Mouse (Mus musculus): ENCODE measurements around the gene Srr. TPM values are rescaled to one million over a fixed set of nuclear protein-coding genes. Genes with fewer than 3 reads are reported as not detected.

Srr gene
- total and polyA plus RNA-seq, 3 experiments: 5.2 to 6.8 TPM; not detected in 1

- TF ChIP-seq SMC3 (IDR thresholded peaks at IDR 0.05; ENCODE audit: low read depth, low read length) (peak; percentile 2; the same call in 1 of the 2 replicates), POLR2A (IDR thresholded peaks at IDR 0.05; ENCODE audit: control insufficient read depth in 1 of 2, insufficient read depth in 1 of 2, low read depth in 1 of 2, low read length in 2 of 2, poor library complexity in 1 of 2) (peak in 1 of 2 experiments; percentile 51; a peak in 2 of 4 replicates), ZNF384 (IDR thresholded peaks at IDR 0.05; ENCODE audit: low read depth, low read length) (no peak), NRF1 (IDR thresholded peaks at IDR 0.05; ENCODE audit: insufficient read depth, low read depth, low read length, poor library complexity, severe bottlenecking) (no peak), TBP (IDR thresholded peaks at IDR 0.05; ENCODE audit: low read depth, low read length) (no peak), MAX (IDR thresholded peaks at IDR 0.05; ENCODE audit: low read length) (no peak), POLR2AphosphoS2 (IDR thresholded peaks at IDR 0.05; ENCODE audit: low read length) (peak; percentile 75; the same call in 1 of the 2 replicates), JUND (IDR thresholded peaks at IDR 0.05; ENCODE audit: low read depth, low read length) (no peak), TAL1 (IDR thresholded peaks at IDR 0.05; ENCODE audit: low read length) (no peak), EP300 (IDR thresholded peaks at IDR 0.05; ENCODE audit: low read depth in 1 of 2, low read length in 2 of 2) (no peak), ZMIZ1 (IDR thresholded peaks at IDR 0.05; ENCODE audit: low read depth, low read length) (peak; percentile 66; the same call in 1 of the 2 replicates)
- Histone ChIP-seq H3K27ac (ENCODE audit: control insufficient read depth, low read depth, low read length) (no peak overlapping the region), H3K9me3 (replicated peaks; ENCODE audit: insufficient read depth, low read length) (no peaks in the 10 kb centered on the region), H3K79me2 (ENCODE audit: control insufficient read depth, insufficient read depth, low read length, poor library complexity) (peaks cover 2% of the 10 kb centered on the region; the same call in 1 of the 2 replicates), H3K4me1 (ENCODE audit: control insufficient read depth in 1 of 2, insufficient read depth in 2 of 2, low read length in 2 of 2) (peaks cover 0 to 3% of the 10 kb centered on the region in 2 experiments; a peak in 2 of 4 replicates), H3K9ac (ENCODE audit: control insufficient read depth, low read depth, low read length, poor library complexity, severe bottlenecking) (no peak overlapping the region), H3K27me3 (ENCODE audit: control insufficient read depth in 1 of 2, insufficient read depth in 2 of 2, low read length in 2 of 2) (no peaks in the 10 kb centered on the region), H3K36me3 (ENCODE audit: control insufficient read depth in 1 of 2, insufficient read depth in 2 of 2, low read length in 2 of 2) (peaks cover 16 to 41% of the 10 kb centered on the region in 2 experiments), H3K4me3 (ENCODE audit: control insufficient read depth in 1 of 2, insufficient read depth in 1 of 2, low read depth in 2 of 2, low read length in 2 of 2) (no peak overlapping the region)
- peak; percentile 34 for DNase-seq (ENCODE audit: low read depth, low spot score)
Observed at GRCm38 (mm10) chr11:74908618-74909399, 16.9 kb downstream of the Srr start.

GRCm38 (mm10) chr11:74907850-74908249, 17.9 kb downstream of the Srr start:
- peak; percentile 1; the same call in 1 of the 2 replicates for TF ChIP-seq SMC3 (IDR thresholded peaks at IDR 0.05; ENCODE audit: low read depth, low read length)
- no peak for TF ChIP-seq POLR2AphosphoS5 (IDR thresholded peaks at IDR 0.05; ENCODE audit: borderline replicate concordance, low read depth, low read length)
- H3K27me3 ChIP-seq (ENCODE audit: control insufficient read depth in 1 of 2, insufficient read depth in 2 of 2, low read length in 2 of 2): no peaks in the 10 kb centered on the region
- H3K4me1 ChIP-seq (ENCODE audit: control insufficient read depth in 1 of 2, insufficient read depth in 2 of 2, low read length in 2 of 2): peaks cover 0 to 3% of the 10 kb centered on the region in 2 experiments; a peak in 2 of 4 replicates
- no peak overlapping the region for H3K9ac ChIP-seq (ENCODE audit: control insufficient read depth, low read depth, low read length, poor library complexity, severe bottlenecking)
- no peak for DNase-seq (ENCODE audit: low read depth, low spot score)
- H3K36me3 ChIP-seq (ENCODE audit: control insufficient read depth in 1 of 2, insufficient read depth in 2 of 2, low read length in 2 of 2): peaks cover 25 to 51% of the 10 kb centered on the region in 2 experiments
- H3K9me3 ChIP-seq (replicated peaks; ENCODE audit: insufficient read depth, low read length): no peaks in the 10 kb centered on the region
- H3K27ac ChIP-seq (ENCODE audit: control insufficient read depth, low read depth, low read length): no peak overlapping the region
- no peak overlapping the region for H3K4me3 ChIP-seq (ENCODE audit: control insufficient read depth in 1 of 2, insufficient read depth in 1 of 2, low read depth in 2 of 2, low read length in 2 of 2)
- peaks cover 5% of the 10 kb centered on the region; the same call in 1 of the 2 replicates for H3K79me2 ChIP-seq (ENCODE audit: control insufficient read depth, insufficient read depth, low read length, poor library complexity)

GRCm38 (mm10) chr11:74902416-74902815, 23.3 kb downstream of the Srr start:
- no peak overlapping the region for H3K27ac ChIP-seq (ENCODE audit: control insufficient read depth, low read depth, low read length)
- peaks cover 52 to 71% of the 10 kb centered on the region in 2 experiments for H3K36me3 ChIP-seq (ENCODE audit: control insufficient read depth in 1 of 2, insufficient read depth in 2 of 2, low read length in 2 of 2)
- H3K79me2 ChIP-seq (ENCODE audit: control insufficient read depth, insufficient read depth, low read length, poor library complexity): peaks cover 55% of the 10 kb centered on the region
- no peaks in the 10 kb centered on the region for H3K9me3 ChIP-seq (replicated peaks; ENCODE audit: insufficient read depth, low read length)
- H3K4me3 ChIP-seq (ENCODE audit: control insufficient read depth in 1 of 2, insufficient read depth in 1 of 2, low read depth in 2 of 2, low read length in 2 of 2): no peak overlapping the region
- peaks cover 6 to 18% of the 10 kb centered on the region in 2 experiments for H3K4me1 ChIP-seq (ENCODE audit: control insufficient read depth in 1 of 2, insufficient read depth in 2 of 2, low read length in 2 of 2)
- peak; percentile 24; the same call in 1 of the 2 replicates for TF ChIP-seq ZNF384 (IDR thresholded peaks at IDR 0.05; ENCODE audit: low read depth, low read length)
- no peak for TF ChIP-seq MYB (IDR thresholded peaks at IDR 0.05; ENCODE audit: low read depth, low read length)
- TF ChIP-seq MAFK (IDR thresholded peaks at IDR 0.05; ENCODE audit: borderline replicate concordance, low read depth, low read length): no peak
- H3K9ac ChIP-seq (ENCODE audit: control insufficient read depth, low read depth, low read length, poor library complexity, severe bottlenecking): no peak overlapping the region
- H3K27me3 ChIP-seq (ENCODE audit: control insufficient read depth in 1 of 2, insufficient read depth in 2 of 2, low read length in 2 of 2): no peaks in the 10 kb centered on the region
- no peak for DNase-seq (ENCODE audit: low read depth, low spot score)
